Mouse (Mus musculus) kidney, adult 2 months (tissue): ENCODE data around the gene Slc5a10. TPM values are rescaled to one million over a fixed set of nuclear protein-coding genes. Genes with fewer than 3 reads are reported as not detected.

ENCODE experiments used
- DNase-seq: peaks from one replicate; pipeline ENCODE4 v3.0.0; 2021
- H3K27ac ChIP-seq: fragments of 200-500 bp; 2 replicates; pipeline ENCODE4 v1.5.1; 2012; ENCODE audit warnings: low read depth, low read length, control low read depth, inconsistent platforms; ENCODE audit not compliant: insufficient read depth
- H3K27me3 ChIP-seq: fragments of 200-500 bp; replicated peaks from 2 replicates; pipeline ENCODE4 v1.6.1; 2012; ENCODE audit warnings: mild to moderate bottlenecking, moderate library complexity, low read length, inconsistent platforms; ENCODE audit not compliant: control insufficient read depth, insufficient read depth
- H3K36me3 ChIP-seq: fragments of 200-500 bp; 2 replicates; pipeline ENCODE4 v1.6.1; 2012; ENCODE audit warnings: mild to moderate bottlenecking, moderate library complexity, low read length, inconsistent platforms; ENCODE audit not compliant: control insufficient read depth, insufficient read depth
- H3K4me1 ChIP-seq: fragments of 200-500 bp; 2 replicates; pipeline ENCODE4 v1.6.1; 2011; ENCODE audit warnings: low read length; ENCODE audit not compliant: control insufficient read depth, insufficient read depth
- H3K4me3 ChIP-seq: fragments of 200-500 bp; 2 replicates; pipeline ENCODE4 v1.5.1; 2011; ENCODE audit warnings: mild to moderate bottlenecking, low read depth, low read length, control low read depth; ENCODE audit not compliant: insufficient read depth
- CTCF ChIP-seq: fragments of 200-500 bp; conservative IDR thresholded peaks from 2 replicates; pipeline ENCODE4 v1.5.1; 2011; ENCODE audit warnings: low read depth, mild to moderate bottlenecking, control low read depth, low read length, moderate library complexity, mixed read lengths; ENCODE audit not compliant: insufficient read depth, insufficient read length
- POLR2A ChIP-seq: fragments of 200-500 bp; IDR thresholded peaks from one replicate; pipeline ENCODE4 v1.6.1; 2011; ENCODE audit warnings: low read depth, low read length, control low read depth
- WGBS: fragments of 180-500 bp; shearing (Covaris S2); methylation state at CpG from one replicate; pipeline ENCODE4 v1.1.7; 2018; 5-methylcytosine and 5-hydroxymethylcytosine counted together
- polyA plus RNA-seq: library from polyadenylated mRNA; depleted of rRNA; stranded (reverse); fragments of >200 nt; gene quantifications from 2 replicates; pipeline ENCODE4 v1.2.3, GENCODE M21; 2012

The Slc5a10 gene
- polyA plus RNA-seq, 1 experiment: 348 TPM

GRCm38 (mm10) chr11:61652686-61653447 lies 67.8 kb downstream of the Slc5a10 start, which contains the start of gene Grap:
Gene Grap (plus strand): TSS chr11:61653265.
- H3K4me1 ChIP-seq: peaks cover 8% of the 10 kb centered on the region; the same call in 1 of the 2 replicates
- no peaks in the 10 kb centered on the region for H3K36me3 ChIP-seq
- no peak for TF ChIP-seq CTCF
- TF ChIP-seq POLR2A: no peak
- peak within 1 kb of the TSS; percentile 66 for H3K4me3 ChIP-seq
- H3K27me3 ChIP-seq: no peaks in the 10 kb centered on the region
- H3K27ac ChIP-seq: peak within 1 kb of the TSS; percentile 83
- WGBS: 53% methylated on average over 10 of the region's 10 CpGs
- DNase-seq: peak; percentile 78

GRCm38 (mm10) chr11:61652216-61652615 lies 68.4 kb downstream of the Slc5a10 start:
- H3K27ac ChIP-seq: no peak overlapping the region
- no peak for DNase-seq
- no peaks in the 10 kb centered on the region for H3K36me3 ChIP-seq
- peaks cover 8% of the 10 kb centered on the region; the same call in 1 of the 2 replicates for H3K4me1 ChIP-seq
- no peaks in the 10 kb centered on the region for H3K27me3 ChIP-seq
- no peak overlapping the region for H3K4me3 ChIP-seq
- 94% methylated on average over 5 of the region's 5 CpGs for WGBS
- TF ChIP-seq CTCF: no peak
- no peak for TF ChIP-seq POLR2A

GRCm38 (mm10) chr11:61650470-61651265 lies 70.0 kb downstream of the Slc5a10 start:
- TF ChIP-seq POLR2A: no peak
- TF ChIP-seq CTCF: no peak
- WGBS: 80% methylated on average over 9 of the region's 9 CpGs
- DNase-seq: no peak
- peaks cover 8% of the 10 kb centered on the region; the same call in 1 of the 2 replicates for H3K4me1 ChIP-seq
- no peaks in the 10 kb centered on the region for H3K27me3 ChIP-seq
- no peaks in the 10 kb centered on the region for H3K36me3 ChIP-seq
- H3K27ac ChIP-seq: no peak overlapping the region
- H3K4me3 ChIP-seq: no peak overlapping the region

GRCm38 (mm10) chr11:61649626-61650025 lies 71.0 kb downstream of the Slc5a10 start:
- Histone ChIP-seq H3K36me3 (no peaks in the 10 kb centered on the region), H3K27me3 (no peaks in the 10 kb centered on the region), H3K4me1 (peaks cover 8% of the 10 kb centered on the region; the same call in 1 of the 2 replicates), H3K4me3 (no peak overlapping the region), H3K27ac (no peak overlapping the region)
- WGBS: 93% methylated on average over 4 of the region's 4 CpGs
- no peak for DNase-seq
- TF ChIP-seq POLR2A (no peak), CTCF (no peak)

- Histone ChIP-seq H3K27ac (no peak overlapping the region), H3K4me3 (no peak overlapping the region), H3K4me1 (peaks cover 8% of the 10 kb centered on the region; the same call in 1 of the 2 replicates), H3K27me3 (no peaks in the 10 kb centered on the region), H3K36me3 (no peaks in the 10 kb centered on the region)
- 93% methylated on average over 5 of the region's 5 CpGs for WGBS
- no peak for DNase-seq
- TF ChIP-seq POLR2A (no peak), CTCF (no peak)
These were observed 71.5 kb downstream of the Slc5a10 start for GRCm38 (mm10) chr11:61649163-61649580.

GRCm38 (mm10) chr11:61648749-61649115 lies 71.9 kb downstream of the Slc5a10 start:
- 43% methylated on average over 7 of the region's 7 CpGs for WGBS
- Histone ChIP-seq H3K27me3 (no peaks in the 10 kb centered on the region), H3K4me1 (peaks cover 8% of the 10 kb centered on the region; the same call in 1 of the 2 replicates), H3K4me3 (no peak overlapping the region), H3K36me3 (no peaks in the 10 kb centered on the region), H3K27ac (no peak overlapping the region)
- TF ChIP-seq POLR2A (no peak), CTCF (no peak)
- DNase-seq: no peak
